18 mouse cellular contexts compared by ENCODE assay signal in genomic region chr1:127946615-127947249, GRCm38 (mm10).
DNase-seq lines count a peak whose midpoint lies in the region; ATAC-seq and TF ChIP-seq lines count a peak whose summit lies in the region.
"Had no signal": no experiment of that assay in that cellular context is flagged by ENCODE, and none has a peak within 500 bp of the region (broad histone marks: within the 10 kb centered on the region; RNA-seq: fewer than 3 reads in every experiment).

No protein-coding gene starts in this region.

- WGBS in intestine, embryonic 14.5 days = 67% methylated on average over 5 of the region's 5 CpGs
- 79% methylated on average over 5 of the region's 5 CpGs for WGBS in intestine, postnatal 0 days
- WGBS in liver, embryonic 11.5 days = 81% methylated on average over 5 of the region's 5 CpGs
- WGBS in liver, embryonic 12.5 days (ENCODE audit: insufficient replicate concordance) = 90% methylated on average over 5 of the region's 5 CpGs
- 67% methylated on average over 5 of the region's 5 CpGs for WGBS in stomach, embryonic 14.5 days
- WGBS in stomach, postnatal 0 days = 69% methylated on average over 5 of the region's 5 CpGs

- DNase-seq in intestine, embryonic 14.5 days (ENCODE audit: low spot score) = no peak
- DNase-seq in liver, embryonic 11.5 days (ENCODE audit: low spot score) = peak; percentile 21
- DNase-seq in stomach, postnatal 0 days (ENCODE audit: low spot score) = no peak
- no peak for DNase-seq in embryo, embryonic 11 days
- DNase-seq: cerebellum, adult 2 months; gastrocnemius, postnatal 25 days; kidney, postnatal 10 days; thymus, adult 2 months had no signal

- H3K36me3 ChIP-seq in intestine, embryonic 14.5 days (ENCODE audit: control insufficient read depth, insufficient read depth, low read length) = peaks cover 29% of the 10 kb centered on the region
- peaks cover 11% of the 10 kb centered on the region; the same call in 1 of the 2 replicates for H3K36me3 ChIP-seq in intestine, postnatal 0 days (ENCODE audit: control insufficient read depth, insufficient read depth)
- peaks cover 5% of the 10 kb centered on the region; the same call in 1 of the 2 replicates for H3K36me3 ChIP-seq in liver, embryonic 11.5 days (ENCODE audit: control insufficient read depth, insufficient read depth, low read length)
- H3K36me3 ChIP-seq in liver, embryonic 12.5 days = peaks cover 35% of the 10 kb centered on the region
- peaks cover 11% of the 10 kb centered on the region for H3K36me3 ChIP-seq in stomach, embryonic 14.5 days (ENCODE audit: control insufficient read depth, insufficient read depth, low read length)
- H3K36me3 ChIP-seq in stomach, postnatal 0 days (ENCODE audit: control insufficient read depth, insufficient read depth, low read length) = peaks cover 11% of the 10 kb centered on the region

- no peak overlapping the region for H3K4me2 ChIP-seq in intestine, embryonic 14.5 days (ENCODE audit: low read length)
- H3K4me2 ChIP-seq in intestine, postnatal 0 days (replicated peaks; ENCODE audit: low read depth) = no peak overlapping the region
- no peak overlapping the region for H3K4me2 ChIP-seq in liver, embryonic 11.5 days
- H3K4me2 ChIP-seq in liver, embryonic 12.5 days = no peak overlapping the region
- H3K4me2 ChIP-seq in stomach, embryonic 14.5 days (replicated peaks; ENCODE audit: low read depth, low read length) = no peak overlapping the region
- H3K4me2 ChIP-seq in stomach, postnatal 0 days (replicated peaks; ENCODE audit: low read depth) = no peak overlapping the region
- H3K4me2 ChIP-seq: forebrain, embryonic 12.5 days; intestine, embryonic 15.5 days; limb, embryonic 13.5 days; midbrain, embryonic 15.5 days; neural tube, embryonic 15.5 days had no signal

- H3K27ac ChIP-seq in intestine, embryonic 14.5 days (ENCODE audit: low read depth) = peak overlapping the region; percentile 24; the same call in 1 of the 2 replicates
- H3K27ac ChIP-seq in intestine, postnatal 0 days (ENCODE audit: low read depth, low read length) = no peak overlapping the region
- no peak overlapping the region for H3K27ac ChIP-seq in liver, embryonic 11.5 days (ENCODE audit: low read depth, low read length)
- H3K27ac ChIP-seq in liver, embryonic 12.5 days = no peak overlapping the region
- 0 out of 2 replicates have a peak overlapping the region, but pooled peaks have one; percentile 23 for H3K27ac ChIP-seq in stomach, embryonic 14.5 days (ENCODE audit: low read length)
- H3K27ac ChIP-seq in stomach, postnatal 0 days (replicated peaks) = no peak overlapping the region
- H3K27ac ChIP-seq: forebrain, embryonic 12.5 days; hindbrain, embryonic 10.5 days; limb, embryonic 13.5 days; neural tube, embryonic 15.5 days had no signal

- no peak for TF ChIP-seq EP300 in stomach, postnatal 0 days (optimal IDR thresholded peaks at IDR 0.05)

- peaks cover 9% of the 10 kb centered on the region; the same call in 1 of the 2 replicates for H3K4me1 ChIP-seq in intestine, embryonic 14.5 days (replicated peaks; ENCODE audit: control insufficient read depth, insufficient read depth, low read length)
- H3K4me1 ChIP-seq in intestine, postnatal 0 days (replicated peaks; ENCODE audit: control insufficient read depth, insufficient read depth, low read length) = peaks cover 5% of the 10 kb centered on the region; the same call in 1 of the 2 replicates
- no peaks in the 10 kb centered on the region for H3K4me1 ChIP-seq in liver, embryonic 11.5 days (replicated peaks; ENCODE audit: control insufficient read depth, insufficient read depth, low read length)
- H3K4me1 ChIP-seq in liver, embryonic 12.5 days = no peaks in the 10 kb centered on the region
- 0 out of 2 replicates have a peak, but pooled peaks cover 3% of the 10 kb centered on the region for H3K4me1 ChIP-seq in stomach, embryonic 14.5 days (ENCODE audit: control insufficient read depth, insufficient read depth, low read length)
- H3K4me1 ChIP-seq in stomach, postnatal 0 days (replicated peaks; ENCODE audit: control insufficient read depth, insufficient read depth) = no peaks in the 10 kb centered on the region
- H3K4me1 ChIP-seq: forebrain, embryonic 12.5 days; hindbrain, embryonic 10.5 days; limb, embryonic 13.5 days; midbrain, embryonic 15.5 days; neural tube, embryonic 15.5 days had no signal

- H3K4me3 ChIP-seq in intestine, embryonic 14.5 days (ENCODE audit: low read depth, low read length) = no peak overlapping the region
- H3K4me3 ChIP-seq in intestine, postnatal 0 days (ENCODE audit: low read depth, low read length) = no peak overlapping the region
- H3K4me3 ChIP-seq in liver, embryonic 11.5 days (ENCODE audit: low read depth, low read length) = no peak overlapping the region
- no peak overlapping the region for H3K4me3 ChIP-seq in liver, embryonic 12.5 days
- no peak overlapping the region for H3K4me3 ChIP-seq in stomach, embryonic 14.5 days (ENCODE audit: low read depth, low read length)
- H3K4me3 ChIP-seq in stomach, postnatal 0 days (ENCODE audit: low read depth, low read length) = no peak overlapping the region
- H3K4me3 ChIP-seq: forebrain, embryonic 12.5 days; hindbrain, embryonic 10.5 days; intestine, embryonic 15.5 days; limb, embryonic 13.5 days; midbrain, embryonic 15.5 days; myocyte; neural tube, embryonic 15.5 days had no signal

- 0 out of 2 replicates have a peak, but pooled peaks cover 4% of the 10 kb centered on the region for H3K9me3 ChIP-seq in intestine, embryonic 14.5 days (ENCODE audit: control insufficient read depth, low read length)
- H3K9me3 ChIP-seq in intestine, postnatal 0 days (ENCODE audit: control insufficient read depth) = no peaks in the 10 kb centered on the region
- no peaks in the 10 kb centered on the region for H3K9me3 ChIP-seq in liver, embryonic 11.5 days (ENCODE audit: control insufficient read depth, low read length)
- 0 out of 2 replicates have a peak, but pooled peaks cover 4% of the 10 kb centered on the region for H3K9me3 ChIP-seq in liver, embryonic 12.5 days (replicated peaks)
- no peaks in the 10 kb centered on the region for H3K9me3 ChIP-seq in stomach, embryonic 14.5 days (ENCODE audit: control insufficient read depth, low read depth, low read length)
- H3K9me3 ChIP-seq in stomach, postnatal 0 days (ENCODE audit: control insufficient read depth, low read length) = no peaks in the 10 kb centered on the region
- H3K9me3 ChIP-seq: forebrain, embryonic 12.5 days; intestine, embryonic 15.5 days; midbrain, embryonic 15.5 days; neural tube, embryonic 15.5 days had no signal

- H3K27me3 ChIP-seq in intestine, embryonic 14.5 days (replicated peaks; ENCODE audit: control insufficient read depth, insufficient read depth, low read length) = no peaks in the 10 kb centered on the region
- H3K27me3 ChIP-seq in intestine, postnatal 0 days (replicated peaks; ENCODE audit: control insufficient read depth, insufficient read depth, low read length) = no peaks in the 10 kb centered on the region
- H3K27me3 ChIP-seq in liver, embryonic 11.5 days (replicated peaks; ENCODE audit: control insufficient read depth, insufficient read depth, low read length) = no peaks in the 10 kb centered on the region
- no peaks in the 10 kb centered on the region for H3K27me3 ChIP-seq in liver, embryonic 12.5 days (replicated peaks)
- H3K27me3 ChIP-seq in stomach, embryonic 14.5 days (ENCODE audit: control insufficient read depth, insufficient read depth, low read length) = no peaks in the 10 kb centered on the region
- H3K27me3 ChIP-seq in stomach, postnatal 0 days (ENCODE audit: control insufficient read depth, insufficient read depth, low read length) = no peaks in the 10 kb centered on the region
- H3K27me3 ChIP-seq: forebrain, embryonic 12.5 days; intestine, embryonic 15.5 days; limb, embryonic 13.5 days; midbrain, embryonic 15.5 days; neural tube, embryonic 15.5 days had no signal

- no peak for TF ChIP-seq CTCF in intestine, postnatal 0 days (IDR thresholded peaks at IDR 0.05; ENCODE audit: low read depth)
- no peak for TF ChIP-seq CTCF in stomach, postnatal 0 days (IDR thresholded peaks at IDR 0.05; ENCODE audit: low read depth)

- no peak for ATAC-seq in intestine, embryonic 14.5 days (replicated peaks; ENCODE audit: low FRiP score, low TSS enrichment, low read depth)
- ATAC-seq in intestine, postnatal 0 days = no peak
- no peak for ATAC-seq in liver, embryonic 11.5 days (replicated peaks; ENCODE audit: low FRiP score)
- ATAC-seq in liver, embryonic 12.5 days = no peak
- no peak for ATAC-seq in stomach, embryonic 14.5 days (ENCODE audit: insufficient number of reproducible peaks, insufficient read depth, low FRiP score, low read depth)
- no peak; the same call in 1 of the 2 replicates for ATAC-seq in stomach, postnatal 0 days (ENCODE audit: low FRiP score, low TSS enrichment)
- ATAC-seq: intestine, embryonic 15.5 days; midbrain, embryonic 15.5 days had no signal

- no peak overlapping the region for H3K9ac ChIP-seq in intestine, embryonic 14.5 days (ENCODE audit: low read length)
- no peak overlapping the region for H3K9ac ChIP-seq in intestine, postnatal 0 days (ENCODE audit: low read depth, low read length)
- no peak overlapping the region for H3K9ac ChIP-seq in liver, embryonic 11.5 days (ENCODE audit: low read depth, low read length)
- H3K9ac ChIP-seq in liver, embryonic 12.5 days = no peak overlapping the region
- H3K9ac ChIP-seq in stomach, embryonic 14.5 days (replicated peaks; ENCODE audit: low read depth, low read length) = no peak overlapping the region
- H3K9ac ChIP-seq in stomach, postnatal 0 days (ENCODE audit: low read length) = no peak overlapping the region
- H3K9ac ChIP-seq: forebrain, embryonic 12.5 days; intestine, embryonic 15.5 days; limb, embryonic 13.5 days; midbrain, embryonic 15.5 days; neural tube, embryonic 15.5 days had no signal

Comparison
In these comparisons a context has a peak if more than half of its experiments do, and no peak if none do; other contexts are left out.
1. H3K27ac ChIP-seq: peak in intestine, embryonic 14.5 days (single experiment) and stomach, embryonic 14.5 days (single experiment); none in intestine, postnatal 0 days (single experiment), liver, embryonic 11.5 days (single experiment), liver, embryonic 12.5 days (single experiment) and stomach, postnatal 0 days (single experiment).